Mouse (Mus musculus): ENCODE measurements around the gene Nap1l1. TPM values are rescaled to one million over a fixed set of nuclear protein-coding genes. Genes with fewer than 3 reads are reported as not detected.
"Not testable (repeated sequence)": the region's sequence is repeated elsewhere in the genome, so short reads cannot be mapped to it uniquely, and the experiment has no call there.

Gene Nap1l1
- polyA plus RNA-seq, 1 experiment from 2014 or later = 140 TPM

- WGBS = under 1% methylated on average over 58 of the region's 58 CpGs
- Histone ChIP-seq H3K27me3 (replicated peaks; ENCODE audit: control insufficient read depth, insufficient read depth, low read length) (peaks cover 4% of the 10 kb centered on the region; the same call in 1 of the 2 replicates), H3K36me3 (ENCODE audit: control insufficient read depth, insufficient read depth, low read length) (no peaks in the 10 kb centered on the region), H3K4me2 (ENCODE audit: low read depth, low read length) (peak overlapping the region; percentile 77), H3K4me3 (ENCODE audit: low read length) (peak overlapping the region; percentile 95), H3K9ac (ENCODE audit: low read depth, low read length) (peak overlapping the region; percentile 95), H3K27ac (ENCODE audit: low read length) (peak overlapping the region; percentile 81), H3K4me1 (ENCODE audit: control insufficient read depth, insufficient read depth, low read length) (peaks cover 17% of the 10 kb centered on the region), H3K9me3 (ENCODE audit: control insufficient read depth, low read length) (no peaks in the 10 kb centered on the region)
- ATAC-seq = peak; percentile 75
These were observed 718 bp downstream of the Nap1l1 start for GRCm38 (mm10) chr10:111473511-111474371.

GRCm38 (mm10) chr10:111476301-111476700, 3.3 kb downstream of the Nap1l1 start:
- Histone ChIP-seq H3K9ac (ENCODE audit: low read depth, low read length) (no peak overlapping the region), H3K9me3 (ENCODE audit: control insufficient read depth, low read length) (no peaks in the 10 kb centered on the region), H3K4me2 (ENCODE audit: low read depth, low read length) (no peak overlapping the region), H3K27ac (ENCODE audit: low read length) (no peak overlapping the region), H3K36me3 (ENCODE audit: control insufficient read depth, insufficient read depth, low read length) (no peaks in the 10 kb centered on the region), H3K27me3 (replicated peaks; ENCODE audit: control insufficient read depth, insufficient read depth, low read length) (peaks cover 4% of the 10 kb centered on the region; the same call in 1 of the 2 replicates), H3K4me1 (ENCODE audit: control insufficient read depth, insufficient read depth, low read length) (peaks cover 17% of the 10 kb centered on the region), H3K4me3 (ENCODE audit: low read length) (no peak overlapping the region)
- ATAC-seq = no peak
- 54% methylated on average over 4 of the region's 4 CpGs for WGBS

DNA sequence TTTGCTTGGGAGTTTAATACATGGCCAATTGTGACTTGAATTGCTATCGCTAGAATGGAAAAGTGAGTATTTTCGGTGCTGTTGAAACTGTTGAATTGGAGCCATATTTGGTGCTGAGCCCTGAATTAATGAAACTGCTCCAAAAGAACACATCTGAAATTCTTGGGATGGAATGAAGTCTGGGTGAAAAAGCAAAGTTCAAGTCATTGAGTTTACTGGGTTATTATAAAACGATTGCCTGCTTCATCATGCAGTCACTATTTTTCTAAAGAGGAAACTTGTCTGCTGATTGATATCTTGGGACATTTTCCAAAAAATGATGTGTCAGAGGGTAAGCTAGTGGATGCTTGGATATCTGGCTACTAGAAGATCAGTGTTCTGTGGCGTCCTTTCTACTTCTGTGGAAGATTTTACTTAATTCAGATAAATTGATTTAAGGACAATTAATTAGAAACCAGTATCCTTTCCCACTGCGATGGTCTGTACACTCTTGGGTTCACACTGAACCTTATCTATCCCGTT, 4.0 kb downstream of the Nap1l1 start:
- 82% methylated on average over 6 of the region's 6 CpGs for WGBS
- no peaks in the 10 kb centered on the region for H3K9me3 ChIP-seq (ENCODE audit: control insufficient read depth, low read length)
- ATAC-seq = no peak

DNA sequence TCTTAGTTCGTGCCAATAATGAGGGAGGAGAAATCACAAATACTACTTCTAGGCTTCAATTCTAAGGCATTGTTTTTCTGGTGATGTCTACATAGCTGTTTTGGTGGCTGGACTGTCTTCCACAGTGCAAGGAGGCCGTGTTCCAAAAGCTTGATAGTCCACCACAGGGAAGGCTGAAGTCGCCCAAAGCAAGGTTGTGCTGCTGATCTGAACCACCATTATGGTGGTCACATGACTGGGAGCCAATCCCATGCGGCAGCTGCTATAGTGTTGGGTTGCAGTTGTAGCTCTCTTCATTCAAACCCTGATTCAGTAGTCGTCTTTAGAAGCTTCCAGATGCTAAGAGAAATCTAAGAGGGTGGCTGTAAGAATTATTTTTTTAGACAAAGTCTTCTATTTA, 6.6 kb downstream of the Nap1l1 start:
- no peak for ATAC-seq
- Histone ChIP-seq H3K27ac (ENCODE audit: low read length) (no peak overlapping the region), H3K9me3 (ENCODE audit: control insufficient read depth, low read length) (no peaks in the 10 kb centered on the region), H3K9ac (ENCODE audit: low read depth, low read length) (no peak overlapping the region), H3K36me3 (ENCODE audit: control insufficient read depth, insufficient read depth, low read length) (0 out of 2 replicates have a peak, but pooled peaks cover 2% of the 10 kb centered on the region), H3K4me3 (ENCODE audit: low read length) (no peak overlapping the region), H3K4me2 (ENCODE audit: low read depth, low read length) (no peak overlapping the region), H3K27me3 (replicated peaks; ENCODE audit: control insufficient read depth, insufficient read depth, low read length) (no peaks in the 10 kb centered on the region), H3K4me1 (ENCODE audit: control insufficient read depth, insufficient read depth, low read length) (peaks cover 20% of the 10 kb centered on the region)
- whole genome bisulfite sequencing = 80% methylated on average over 5 of the region's 5 CpGs

More for the DNA sequence above, 4.0 kb downstream of the Nap1l1 start:
- Histone ChIP-seq H3K36me3 (ENCODE audit: control insufficient read depth, insufficient read depth, low read length) (0 out of 2 replicates have a peak, but pooled peaks cover 2% of the 10 kb centered on the region), H3K4me3 (ENCODE audit: low read length) (no peak overlapping the region), H3K4me2 (ENCODE audit: low read depth, low read length) (no peak overlapping the region), H3K4me1 (ENCODE audit: control insufficient read depth, insufficient read depth, low read length) (peaks cover 21% of the 10 kb centered on the region), H3K27me3 (replicated peaks; ENCODE audit: control insufficient read depth, insufficient read depth, low read length) (no peaks in the 10 kb centered on the region), H3K9ac (ENCODE audit: low read depth, low read length) (no peak overlapping the region), H3K27ac (ENCODE audit: low read length) (no peak overlapping the region)

GRCm38 (mm10) chr10:111482654-111483053, 9.6 kb downstream of the Nap1l1 start:
- Histone ChIP-seq H3K4me2 (ENCODE audit: low read depth, low read length) (no peak overlapping the region), H3K4me3 (ENCODE audit: low read length) (no peak overlapping the region), H3K4me1 (ENCODE audit: control insufficient read depth, insufficient read depth, low read length) (peaks cover 9% of the 10 kb centered on the region; the same call in 1 of the 2 replicates), H3K36me3 (ENCODE audit: control insufficient read depth, insufficient read depth, low read length) (0 out of 2 replicates have a peak, but pooled peaks cover 8% of the 10 kb centered on the region), H3K9ac (ENCODE audit: low read depth, low read length) (no peak overlapping the region), H3K9me3 (ENCODE audit: control insufficient read depth, low read length) (no peaks in the 10 kb centered on the region), H3K27me3 (replicated peaks; ENCODE audit: control insufficient read depth, insufficient read depth, low read length) (no peaks in the 10 kb centered on the region), H3K27ac (ENCODE audit: low read length) (no peak overlapping the region)
- WGBS = 93% methylated on average over 2 of the region's 2 CpGs
- no peak for ATAC-seq

DNA sequence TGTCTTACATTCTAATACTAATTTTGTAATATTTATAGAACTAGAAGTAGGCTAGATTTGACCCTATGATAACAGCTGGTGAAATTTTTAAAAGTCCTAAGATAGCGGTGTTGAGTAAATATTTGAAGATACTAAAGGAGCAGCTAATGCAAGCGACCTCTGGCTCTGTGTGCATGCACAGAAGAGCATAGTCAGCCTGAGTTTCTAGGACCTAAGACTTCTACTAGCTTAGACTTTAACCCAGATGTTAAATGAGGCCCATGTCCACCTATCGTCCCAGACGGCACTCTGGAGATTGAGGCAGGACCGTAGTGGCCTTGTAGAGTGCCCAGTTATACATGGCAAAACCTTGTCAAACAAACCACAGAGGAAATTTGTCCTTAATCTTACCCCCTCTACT, 11.1 kb downstream of the Nap1l1 start:
- Histone ChIP-seq H3K4me3 (ENCODE audit: low read length) (no peak overlapping the region), H3K27me3 (replicated peaks; ENCODE audit: control insufficient read depth, insufficient read depth, low read length) (no peaks in the 10 kb centered on the region), H3K4me2 (ENCODE audit: low read depth, low read length) (no peak overlapping the region), H3K9me3 (ENCODE audit: control insufficient read depth, low read length) (no peaks in the 10 kb centered on the region), H3K36me3 (ENCODE audit: control insufficient read depth, insufficient read depth, low read length) (peaks cover 11% of the 10 kb centered on the region; the same call in 1 of the 2 replicates), H3K27ac (ENCODE audit: low read length) (no peak overlapping the region), H3K9ac (ENCODE audit: low read depth, low read length) (no peak overlapping the region), H3K4me1 (ENCODE audit: control insufficient read depth, insufficient read depth, low read length) (peaks cover 9% of the 10 kb centered on the region; the same call in 1 of the 2 replicates)
- 44% methylated on average over 5 of the region's 5 CpGs for WGBS
- ATAC-seq = peak; percentile 76

GRCm38 (mm10) chr10:111488793-111489192, 15.8 kb downstream of the Nap1l1 start:
- Histone ChIP-seq H3K36me3 (ENCODE audit: control insufficient read depth, insufficient read depth, low read length) (peaks cover 17% of the 10 kb centered on the region), H3K4me1 (ENCODE audit: control insufficient read depth, insufficient read depth, low read length) (peaks cover 2% of the 10 kb centered on the region; the same call in 1 of the 2 replicates), H3K27ac (ENCODE audit: low read length) (no peak overlapping the region), H3K4me2 (ENCODE audit: low read depth, low read length) (no peak overlapping the region), H3K27me3 (replicated peaks; ENCODE audit: control insufficient read depth, insufficient read depth, low read length) (no peaks in the 10 kb centered on the region), H3K9me3 (ENCODE audit: control insufficient read depth, low read length) (no peaks in the 10 kb centered on the region), H3K4me3 (ENCODE audit: low read length) (no peak overlapping the region), H3K9ac (ENCODE audit: low read depth, low read length) (no peak overlapping the region)
- WGBS = 85% methylated on average over 2 of the region's 2 CpGs
- no peak for ATAC-seq

DNA sequence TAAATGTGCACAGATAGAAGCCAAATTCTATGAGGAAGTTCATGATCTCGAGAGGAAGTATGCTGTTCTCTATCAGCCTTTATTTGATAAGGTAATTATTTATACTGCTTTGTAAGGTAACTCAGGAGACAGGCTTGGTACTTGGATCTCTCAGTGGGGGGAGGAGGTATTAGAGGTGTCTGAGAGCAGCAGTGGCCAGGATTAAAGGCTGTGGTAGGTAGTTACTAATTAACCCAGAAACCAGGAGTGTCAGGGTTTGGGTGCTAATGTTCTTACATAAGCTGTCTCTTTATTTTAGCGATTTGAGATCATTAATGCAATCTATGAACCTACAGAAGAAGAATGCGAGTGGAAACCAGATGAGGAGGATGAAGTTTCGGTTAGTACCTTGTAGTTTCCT, 17.1 kb downstream of the Nap1l1 start:
- H3K9ac ChIP-seq (ENCODE audit: low read depth, low read length); H3K4me1 ChIP-seq (ENCODE audit: control insufficient read depth, insufficient read depth, low read length); H3K27me3 ChIP-seq (replicated peaks; ENCODE audit: control insufficient read depth, insufficient read depth, low read length); H3K4me2 ChIP-seq (ENCODE audit: low read depth, low read length); H3K9me3 ChIP-seq (ENCODE audit: control insufficient read depth, low read length); H3K27ac ChIP-seq (ENCODE audit: low read length); H3K4me3 ChIP-seq (ENCODE audit: low read length): not testable (repeated sequence)
- peaks cover 14% of the 10 kb centered on the region for H3K36me3 ChIP-seq (ENCODE audit: control insufficient read depth, insufficient read depth, low read length)
- ATAC-seq = peak; percentile 94
- 66% methylated on average over 4 of the region's 4 CpGs for WGBS

- Histone ChIP-seq H3K4me3 (ENCODE audit: low read length) (no peak overlapping the region), H3K4me2 (ENCODE audit: low read depth, low read length) (no peak overlapping the region), H3K9ac (ENCODE audit: low read depth, low read length) (no peak overlapping the region), H3K4me1 (ENCODE audit: control insufficient read depth, insufficient read depth, low read length) (no peaks in the 10 kb centered on the region), H3K27me3 (replicated peaks; ENCODE audit: control insufficient read depth, insufficient read depth, low read length) (no peaks in the 10 kb centered on the region), H3K27ac (ENCODE audit: low read length) (no peak overlapping the region), H3K9me3 (ENCODE audit: control insufficient read depth, low read length) (no peaks in the 10 kb centered on the region), H3K36me3 (ENCODE audit: control insufficient read depth, insufficient read depth, low read length) (peaks cover 11% of the 10 kb centered on the region; the same call in 1 of the 2 replicates)
- ATAC-seq = no peak
- 89% methylated on average over 7 of the region's 7 CpGs for WGBS
These were observed 22.9 kb downstream of the Nap1l1 start for GRCm38 (mm10) chr10:111495888-111496287.

Data from intestine, embryonic 16.5 days (tissue).